Mouse (Mus musculus): Measurements from ENCODE around the gene Gpr162.

DNA sequence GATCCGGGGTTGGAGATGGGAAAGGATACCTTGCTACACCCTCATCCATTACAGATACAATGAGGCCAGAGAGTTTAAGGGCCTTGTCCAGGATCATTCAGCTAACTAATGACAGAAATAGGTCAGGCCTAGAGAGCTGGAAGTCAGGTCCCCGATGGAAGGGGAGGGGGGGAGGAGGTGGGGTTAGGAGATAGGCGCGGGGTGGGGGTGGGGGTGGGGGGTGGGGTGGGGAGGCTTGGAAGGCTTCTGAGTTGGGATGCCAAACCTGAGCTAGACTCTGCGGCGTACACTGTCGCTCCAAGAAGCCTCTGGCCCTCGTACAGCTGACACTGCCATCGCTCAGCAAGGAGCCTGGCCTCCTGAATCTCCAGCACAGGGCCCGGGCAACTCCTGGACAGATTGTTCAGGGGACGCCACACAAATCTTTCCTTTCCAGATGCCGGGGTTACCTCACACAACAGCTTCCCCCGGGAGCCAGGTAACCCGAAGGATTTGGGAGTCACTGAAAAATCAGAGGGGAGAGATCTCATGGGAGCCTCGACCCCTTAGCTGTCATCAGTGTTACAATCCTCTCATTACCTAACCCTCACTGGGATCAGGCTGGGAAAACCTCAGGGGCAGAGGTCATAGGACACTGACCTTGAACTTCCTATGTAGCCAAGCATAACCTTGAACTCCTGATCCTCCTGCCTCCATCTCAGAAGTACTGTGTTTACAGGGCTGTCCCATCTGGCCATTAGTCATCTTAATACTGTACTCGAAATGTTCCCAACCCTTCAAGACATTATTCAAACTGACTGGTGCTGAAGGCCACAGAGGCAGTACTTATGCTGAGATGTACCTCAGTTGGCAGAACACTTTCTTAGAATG, 41.4 kb upstream of the Gpr162 start:
- TF ChIP-seq EP300 (IDR thresholded peaks at IDR 0.05; ENCODE audit: insufficient read depth, low read depth, low read length) = no peak
- no peak for TF ChIP-seq POLR2A (IDR thresholded peaks at IDR 0.05; ENCODE audit: insufficient read depth, low read depth, low read length)
- no peak for TF ChIP-seq CTCF (IDR thresholded peaks at IDR 0.05)

All from heart, adult 2 months (tissue).